Mouse (Mus musculus) left cerebral cortex, adult 18-20 months (tissue): ENCODE data around the gene Ubap1. TPM values are rescaled to one million over a fixed set of nuclear protein-coding genes. Genes with fewer than 3 reads are reported as not detected.

Experiments
- DNase-seq, 2 experiments: peaks; one replicate each; pipeline ENCODE4 v3.0.0; 2021 to 2022; ENCODE audit warnings: low spot score in 2 of 2, mixed read lengths in 1 of 2
- total RNA-seq, 2 experiments: library from RNA; stranded (reverse); gene quantifications; 2 replicates each; pipeline ENCODE4 v1.2.3; 2021

The Ubap1 gene
- total RNA-seq, 2 experiments from 2014 or later, result 48.3 to 57.9 TPM

GRCm38 (mm10) chr4:41407353-41407752 lies 58.6 kb downstream of the Ubap1 start:
- no peak for DNase-seq

GRCm38 (mm10) chr4:41409341-41409740 lies 60.5 kb downstream of the Ubap1 start:
- peak; percentile 23 to 52 for DNase-seq

- DNase-seq, result no peak
Measured at GRCm38 (mm10) chr4:41416966-41417365, 68.2 kb downstream of the Ubap1 start.

- no peak for DNase-seq
Measured at GRCm38 (mm10) chr4:41438931-41439330, 90.1 kb downstream of the Ubap1 start.

Other genes starting within 250 kb of the Ubap1 start
- gene Nol6, start 224.5 kb upstream of the Ubap1 start, total RNA-seq, result 10 to 100 TPM; 94.2 to 94.3 TPM
- 10 to 100 TPM; 85.2 to 88.4 TPM for gene Ube2r2, start 213.3 kb upstream of the Ubap1 start, total RNA-seq
- gene Ubap2, start 73.9 kb upstream of the Ubap1 start, total RNA-seq, result 10 to 100 TPM; 38.4 to 41.9 TPM
- gene Dcaf12, start 34.1 kb upstream of the Ubap1 start, total RNA-seq, result 10 to 100 TPM; 40.4 to 45.5 TPM
- gene Kif24, start 115.9 kb downstream of the Ubap1 start, total RNA-seq, result 1 to 10 TPM in 1 of 2 experiments, under 1 TPM in 1; 0.49 to 1.2 TPM
- gene Nudt2, start 116.2 kb downstream of the Ubap1 start, total RNA-seq, result 10 to 100 TPM; 31.9 to 33.9 TPM
- gene AI464131, start 154.1 kb downstream of the Ubap1 start, total RNA-seq, result 10 to 100 TPM; 23.5 to 24.3 TPM
- gene 1110017D15Rik, start 168.3 kb downstream of the Ubap1 start, total RNA-seq, result 1 to 10 TPM; 5.1 to 5.7 TPM
- 100 to 1,000 TPM; 198 TPM for gene Fam219a, start 220.5 kb downstream of the Ubap1 start, total RNA-seq
- 1 to 10 TPM; 6.6 to 9.1 TPM for gene Dnaic1, start 220.8 kb downstream of the Ubap1 start, total RNA-seq